Mouse (Mus musculus) regulatory T cell (primary cell): Measurements from ENCODE around the gene Atp6v0e.

Experiments used
- in situ Hi-C: fragments of 300-600 bp; cut with MboI, MseI; formaldehyde crosslinking; loops from one replicate; pipeline ENCODE4 v1.15.1; 2025; ENCODE audit warnings: high pct_unique_total_duplicates

Atp6v0e gene

GRCm38 (mm10) chr17:26639791-26640190 is 23.2 kb upstream of the Atp6v0e start:
- in situ Hi-C loops, result loop anchor here (5.0 kb wide), 1 partner anchor 172 kb away; no protein-coding TSS in a partner anchor

GRCm38 (mm10) chr17:26640286-26640740 is 22.7 kb upstream of the Atp6v0e start:
- in situ Hi-C loops, result no loop called here

GRCm38 (mm10) chr17:26643456-26643855 is 19.6 kb upstream of the Atp6v0e start:
- in situ Hi-C loops, result no loop called here

- in situ Hi-C loops, result no loop called here
These were observed 19.0 kb upstream of the Atp6v0e start for GRCm38 (mm10) chr17:26643993-26644392.

- in situ Hi-C loops, result no loop called here
These were observed 18.3 kb upstream of the Atp6v0e start for GRCm38 (mm10) chr17:26644509-26645410.

GRCm38 (mm10) chr17:26645411-26645854 is 17.6 kb upstream of the Atp6v0e start:
- in situ Hi-C loops, result no loop called here

- in situ Hi-C loops, result no loop called here
These were observed 15.7 kb upstream of the Atp6v0e start for GRCm38 (mm10) chr17:26647283-26647682.

- in situ Hi-C loops, result no loop called here
These were observed 13.5 kb upstream of the Atp6v0e start for GRCm38 (mm10) chr17:26649565-26649964.

GRCm38 (mm10) chr17:26650451-26651363 is 12.3 kb upstream of the Atp6v0e start:
- in situ Hi-C loops, result no loop called here

GRCm38 (mm10) chr17:26658854-26659572 is 4.0 kb upstream of the Atp6v0e start:
- in situ Hi-C loops, result no loop called here

GRCm38 (mm10) chr17:26659573-26659915 is 3.5 kb upstream of the Atp6v0e start:
- in situ Hi-C loops, result no loop called here

- in situ Hi-C loops, result no loop called here
These were observed 2.7 kb upstream of the Atp6v0e start for GRCm38 (mm10) chr17:26660192-26660912.

GRCm38 (mm10) chr17:26662204-26662603 is 827 bp upstream of the Atp6v0e start:
- in situ Hi-C loops, result no loop called here

- in situ Hi-C loops, result no loop called here
These were observed 2.6 kb downstream of the Atp6v0e start for GRCm38 (mm10) chr17:26665600-26665999.

GRCm38 (mm10) chr17:26671268-26671667 is 8.2 kb downstream of the Atp6v0e start:
- in situ Hi-C loops, result no loop called here

GRCm38 (mm10) chr17:26675845-26676244 is 12.8 kb downstream of the Atp6v0e start:
- in situ Hi-C loops, result no loop called here

GRCm38 (mm10) chr17:26676252-26676615 is 13.2 kb downstream of the Atp6v0e start:
- in situ Hi-C loops, result no loop called here

GRCm38 (mm10) chr17:26676616-26677376 is 13.8 kb downstream of the Atp6v0e start:
- in situ Hi-C loops, result no loop called here

GRCm38 (mm10) chr17:26677711-26678637 is 14.9 kb downstream of the Atp6v0e start:
- in situ Hi-C loops, result no loop called here
